Mouse (Mus musculus): ENCODE measurements around the gene Kbtbd7. TPM values are rescaled to one million over a fixed set of nuclear protein-coding genes. Genes with fewer than 3 reads are reported as not detected.

Kbtbd7 gene
- polyA plus RNA-seq (2014; fragmentation: Illumina TruSeq; extraction: RNeasy Lipid Tissue Mini Kit (QIAGEN cat#74804); ENCODE audit: low read depth, low replicate concordance) = 7.4 TPM

GRCm38 (mm10) chr14:79425979-79426729 lies at the start of gene Kbtbd7:
Gene Kbtbd7 (plus strand): TSS chr14:79426511.

GRCm38 (mm10) chr14:79390265-79390926 lies 35.9 kb upstream of the Kbtbd7 start, which contains the start of gene Naa16:
Gene Naa16 (minus strand): TSS chr14:79390778.

GRCm38 (mm10) chr14:79397321-79398122 lies 28.8 kb upstream of the Kbtbd7 start, which contains the start of gene Mtrf1:
Gene Mtrf1 (plus strand): TSS chr14:79397772.

GRCm38 (mm10) chr14:79451681-79452590 lies 25.6 kb downstream of the Kbtbd7 start, which contains the start of gene Kbtbd6:
Gene Kbtbd6 (plus strand): TSS chr14:79451835.

Other genes starting within 250 kb of the Kbtbd7 start
- gene Zfp957, start 179.1 kb upstream of the Kbtbd7 start, polyA plus RNA-seq (2014; fragmentation: Illumina TruSeq; extraction: RNeasy Lipid Tissue Mini Kit (QIAGEN cat#74804); ENCODE audit: low read depth, low replicate concordance) = not detected
- 42.1 TPM for gene Rgcc, start 124.9 kb upstream of the Kbtbd7 start, polyA plus RNA-seq (2014; fragmentation: Illumina TruSeq; extraction: RNeasy Lipid Tissue Mini Kit (QIAGEN cat#74804); ENCODE audit: low read depth, low replicate concordance)
- gene Naa16, start 35.7 kb upstream of the Kbtbd7 start, polyA plus RNA-seq (2014; fragmentation: Illumina TruSeq; extraction: RNeasy Lipid Tissue Mini Kit (QIAGEN cat#74804); ENCODE audit: low read depth, low replicate concordance) = 12.9 TPM
- gene Mtrf1, start 28.7 kb upstream of the Kbtbd7 start, polyA plus RNA-seq (2014; fragmentation: Illumina TruSeq; extraction: RNeasy Lipid Tissue Mini Kit (QIAGEN cat#74804); ENCODE audit: low read depth, low replicate concordance) = 18.3 TPM
- not detected for gene Kbtbd6, start 25.3 kb downstream of the Kbtbd7 start, polyA plus RNA-seq (2014; fragmentation: Illumina TruSeq; extraction: RNeasy Lipid Tissue Mini Kit (QIAGEN cat#74804); ENCODE audit: low read depth, low replicate concordance)
- gene Elf1, start 54.7 kb downstream of the Kbtbd7 start, polyA plus RNA-seq (2014; fragmentation: Illumina TruSeq; extraction: RNeasy Lipid Tissue Mini Kit (QIAGEN cat#74804); ENCODE audit: low read depth, low replicate concordance) = 15.6 TPM
- 22.1 TPM for gene Wbp4, start 55.0 kb downstream of the Kbtbd7 start, polyA plus RNA-seq (2014; fragmentation: Illumina TruSeq; extraction: RNeasy Lipid Tissue Mini Kit (QIAGEN cat#74804); ENCODE audit: low read depth, low replicate concordance)
- 73.1 TPM for gene Sugt1, start 161.2 kb downstream of the Kbtbd7 start, polyA plus RNA-seq (2014; fragmentation: Illumina TruSeq; extraction: RNeasy Lipid Tissue Mini Kit (QIAGEN cat#74804); ENCODE audit: low read depth, low replicate concordance)
- gene Cnmd, start 235.7 kb downstream of the Kbtbd7 start, polyA plus RNA-seq (2014; fragmentation: Illumina TruSeq; extraction: RNeasy Lipid Tissue Mini Kit (QIAGEN cat#74804); ENCODE audit: low read depth, low replicate concordance) = 0.58 TPM